Mouse (Mus musculus): Measurements from ENCODE around the gene Gng10. TPM values are rescaled to one million over a fixed set of nuclear protein-coding genes. Genes with fewer than 3 reads are reported as not detected.

Gene Gng10
- polyA plus RNA-seq (2012; rRNA removed; ENCODE audit: low replicate concordance): 26.3 and 34.5 TPM in 2 replicates

DNA sequence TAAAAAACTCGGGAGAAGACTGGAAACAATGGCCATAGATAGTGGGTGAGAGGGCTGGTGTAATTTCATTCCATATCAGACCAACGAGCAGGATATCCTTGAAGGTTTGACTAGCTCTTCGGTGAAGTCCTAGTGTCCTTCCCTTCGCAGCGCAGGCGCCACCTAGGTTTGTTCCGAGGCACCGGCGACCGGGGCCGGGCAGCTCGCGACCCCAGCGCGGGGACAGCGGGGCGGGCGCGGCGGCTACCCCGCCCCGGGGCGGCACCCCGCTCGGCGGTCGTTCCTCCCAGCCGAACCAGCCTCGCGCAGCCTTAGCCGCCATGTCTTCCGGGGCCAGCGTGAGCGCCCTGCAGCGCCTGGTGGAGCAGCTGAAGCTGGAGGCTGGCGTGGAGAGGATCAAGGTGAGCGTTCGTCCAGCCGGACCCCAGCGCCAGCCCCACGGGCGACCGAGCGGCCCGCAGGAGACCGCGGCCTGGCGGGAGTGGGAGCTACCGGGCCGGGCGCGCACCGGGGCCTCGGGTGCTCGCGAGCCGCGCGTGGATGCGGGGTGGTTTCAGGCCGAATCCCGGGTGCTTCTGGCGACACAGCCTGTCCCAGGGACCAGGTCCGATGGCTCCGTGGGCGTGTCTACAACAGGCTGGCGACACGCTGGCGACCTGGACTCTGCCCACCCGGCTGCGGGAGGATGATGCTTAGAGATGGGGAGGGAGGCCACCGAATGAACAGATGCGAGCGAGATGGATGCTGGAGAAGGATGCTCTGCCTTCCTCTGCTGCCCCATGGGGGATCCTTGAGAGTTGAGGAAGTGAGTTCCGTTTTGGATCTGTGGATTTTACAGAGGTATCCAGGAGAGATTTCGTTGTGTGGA, at the start of gene Gng10:
TSS of gene Gng10 (plus strand) at position 171 of the 868 bp plus-strand sequence.

GRCm38 (mm10) chr4:58986540-58987190, 48.2 kb upstream of the Gng10 start, which contains the start of gene Ptgr1:
Gene Ptgr1 (minus strand): TSS chr4:58987119.

GRCm38 (mm10) chr4:58994762-58995161, 40.1 kb upstream of the Gng10 start, which contains the start of gene Dnajc25:
Gene Dnajc25 (plus strand): TSS chr4:58995062.

GRCm38 (mm10) chr4:59002948-59003805, 31.7 kb upstream of the Gng10 start, which contains the start of gene Gm20503:
Gene Gm20503 (plus strand): TSS chr4:59003210.

Other genes starting within 250 kb of the Gng10 start
- 0.03 TPM in 1 of 2 replicates, not detected in the other for gene Olfr267, start 247.4 kb upstream of the Gng10 start, polyA plus RNA-seq (2012; rRNA removed; ENCODE audit: low replicate concordance)
- gene Ecpas, start 122.3 kb upstream of the Gng10 start, polyA plus RNA-seq (2012; rRNA removed; ENCODE audit: low replicate concordance): 13.4 and 23.2 TPM in 2 replicates
- gene Zkscan16, start 91.5 kb upstream of the Gng10 start, polyA plus RNA-seq (2012; rRNA removed; ENCODE audit: low replicate concordance): 0.21 TPM in 1 of 2 replicates, not detected in the other
- gene Ptgr1, start 48.0 kb upstream of the Gng10 start, polyA plus RNA-seq (2012; rRNA removed; ENCODE audit: low replicate concordance): 4.9 and 5.4 TPM in 2 replicates
- gene Dnajc25, start 40.0 kb upstream of the Gng10 start, polyA plus RNA-seq (2012; rRNA removed; ENCODE audit: low replicate concordance): 4.4 and 5.9 TPM in 2 replicates
- gene Gm20503, start 31.9 kb upstream of the Gng10 start, polyA plus RNA-seq (2012; rRNA removed; ENCODE audit: low replicate concordance): not detected in 2 replicates
- gene AI481877, start 103.9 kb downstream of the Gng10 start, polyA plus RNA-seq (2012; rRNA removed; ENCODE audit: low replicate concordance): not detected in 2 replicates
- 14.4 and 22.5 TPM in 2 replicates for gene Ugcg, start 154.2 kb downstream of the Gng10 start, polyA plus RNA-seq (2012; rRNA removed; ENCODE audit: low replicate concordance)

Data from subcutaneous adipose tissue, adult 2 months (tissue).